Mouse (Mus musculus): ENCODE data around the gene Dbf4. TPM values are rescaled to one million over a fixed set of nuclear protein-coding genes. Genes with fewer than 3 reads are reported as not detected.

Dbf4 gene
- polyA plus RNA-seq (2012; rRNA removed) = 15.8 and 16.9 TPM in 2 replicates

GRCm38 (mm10) chr5:8422157-8422931 is at the start of gene Dbf4, which contains the start of gene Slc25a40:
Dbf4 (minus strand) TSS chr5:8422716.
Slc25a40 (plus strand) TSS chr5:8422850.
- H3K4me1 ChIP-seq (ENCODE audit: control insufficient read depth, insufficient read depth, low read length) = peaks cover 2% of the 10 kb centered on the region
- peak within 1 kb of the TSS; percentile 100 for H3K4me3 ChIP-seq (ENCODE audit: control insufficient read depth, low read depth, low read length)
- TF ChIP-seq POLR2A (IDR thresholded peaks at IDR 0.05; ENCODE audit: control insufficient read depth, low read depth, low read length) (peak; percentile 78), CTCF (IDR thresholded peaks at IDR 0.05; ENCODE audit: control insufficient read depth, insufficient read depth, insufficient replicate concordance, low read depth, low read length) (no peak)
- peak within 1 kb of the TSS; percentile 94 for H3K27ac ChIP-seq (ENCODE audit: control insufficient read depth, insufficient read depth, low read depth, low read length)
- H3K36me3 ChIP-seq (ENCODE audit: control insufficient read depth, insufficient read depth, low read length) = no peaks in the 10 kb centered on the region
- H3K27me3 ChIP-seq (ENCODE audit: control insufficient read depth, insufficient read depth, low read length) = no peaks in the 10 kb centered on the region

GRCm38 (mm10) chr5:8456561-8456960 is 34.0 kb upstream of the Dbf4 start:
- Histone ChIP-seq H3K27me3 (ENCODE audit: control insufficient read depth, insufficient read depth, low read length) (no peaks in the 10 kb centered on the region), H3K4me3 (ENCODE audit: control insufficient read depth, low read depth, low read length) (no peak overlapping the region), H3K36me3 (ENCODE audit: control insufficient read depth, insufficient read depth, low read length) (no peaks in the 10 kb centered on the region; the same call in 1 of the 2 replicates), H3K27ac (ENCODE audit: control insufficient read depth, insufficient read depth, low read depth, low read length) (no peak overlapping the region), H3K4me1 (ENCODE audit: control insufficient read depth, insufficient read depth, low read length) (no peaks in the 10 kb centered on the region)
- no peak for TF ChIP-seq POLR2A (IDR thresholded peaks at IDR 0.05; ENCODE audit: control insufficient read depth, low read depth, low read length)
- TF ChIP-seq CTCF (IDR thresholded peaks at IDR 0.05; ENCODE audit: control insufficient read depth, insufficient read depth, insufficient replicate concordance, low read depth, low read length) = no peak

DNA sequence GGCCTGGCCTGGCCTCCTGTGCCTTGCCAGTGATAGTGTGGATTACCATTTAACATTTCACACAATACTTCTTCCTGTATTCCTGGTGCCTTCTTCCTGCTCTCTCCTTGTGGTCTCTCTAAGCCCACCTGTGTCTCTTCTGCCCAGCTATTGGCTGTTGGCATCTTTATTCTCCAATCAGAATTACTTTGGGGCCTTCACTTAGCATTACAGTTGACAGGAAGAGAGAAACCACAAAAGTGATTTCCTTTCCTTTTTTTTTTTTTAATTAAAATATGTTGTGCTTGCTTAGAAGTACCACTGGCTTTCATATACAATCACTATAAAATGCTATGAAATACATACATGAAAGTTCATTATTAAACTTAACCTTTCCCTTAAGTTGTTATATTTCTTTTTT is 33.0 kb upstream of the Dbf4 start:
- no peaks in the 10 kb centered on the region for H3K27me3 ChIP-seq (ENCODE audit: control insufficient read depth, insufficient read depth, low read length)
- no peak overlapping the region for H3K27ac ChIP-seq (ENCODE audit: control insufficient read depth, insufficient read depth, low read depth, low read length)
- no peak overlapping the region for H3K4me3 ChIP-seq (ENCODE audit: control insufficient read depth, low read depth, low read length)
- H3K4me1 ChIP-seq (ENCODE audit: control insufficient read depth, insufficient read depth, low read length) = no peaks in the 10 kb centered on the region
- no peaks in the 10 kb centered on the region; the same call in 1 of the 2 replicates for H3K36me3 ChIP-seq (ENCODE audit: control insufficient read depth, insufficient read depth, low read length)
- no peak for TF ChIP-seq CTCF (IDR thresholded peaks at IDR 0.05; ENCODE audit: control insufficient read depth, insufficient read depth, insufficient replicate concordance, low read depth, low read length)
- TF ChIP-seq POLR2A (IDR thresholded peaks at IDR 0.05; ENCODE audit: control insufficient read depth, low read depth, low read length) = no peak

DNA sequence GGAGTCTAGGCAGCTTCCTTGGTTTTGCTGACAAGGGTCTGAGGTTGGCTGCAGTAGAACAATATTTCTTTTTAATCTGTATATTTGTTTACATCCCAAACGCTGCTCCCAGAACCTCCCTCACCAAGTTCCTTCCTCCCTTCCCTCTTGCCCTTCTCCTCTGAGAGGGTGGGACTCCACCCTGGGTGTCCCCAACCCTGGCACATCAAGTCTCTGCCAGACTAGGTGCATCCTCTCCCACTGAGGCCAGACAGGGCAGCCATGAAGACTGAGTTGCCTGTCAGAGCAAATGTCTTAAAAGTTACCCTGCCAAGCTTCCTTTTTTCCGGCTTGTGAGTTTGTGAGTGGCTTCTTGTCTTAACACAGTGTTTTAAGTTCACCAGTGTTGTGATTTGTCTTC is 16.6 kb upstream of the Dbf4 start:
- H3K4me3 ChIP-seq (ENCODE audit: control insufficient read depth, low read depth, low read length) = no peak overlapping the region
- no peak overlapping the region for H3K27ac ChIP-seq (ENCODE audit: control insufficient read depth, insufficient read depth, low read depth, low read length)
- no peaks in the 10 kb centered on the region for H3K36me3 ChIP-seq (ENCODE audit: control insufficient read depth, insufficient read depth, low read length)
- no peaks in the 10 kb centered on the region for H3K27me3 ChIP-seq (ENCODE audit: control insufficient read depth, insufficient read depth, low read length)
- H3K4me1 ChIP-seq (ENCODE audit: control insufficient read depth, insufficient read depth, low read length) = no peaks in the 10 kb centered on the region
- TF ChIP-seq CTCF (IDR thresholded peaks at IDR 0.05; ENCODE audit: control insufficient read depth, insufficient read depth, insufficient replicate concordance, low read depth, low read length) = no peak
- no peak for TF ChIP-seq POLR2A (IDR thresholded peaks at IDR 0.05; ENCODE audit: control insufficient read depth, low read depth, low read length)

- TF ChIP-seq CTCF (IDR thresholded peaks at IDR 0.05; ENCODE audit: control insufficient read depth, insufficient read depth, insufficient replicate concordance, low read depth, low read length) = no peak
- no peak for TF ChIP-seq POLR2A (IDR thresholded peaks at IDR 0.05; ENCODE audit: control insufficient read depth, low read depth, low read length)
- Histone ChIP-seq H3K4me3 (ENCODE audit: control insufficient read depth, low read depth, low read length) (no peak overlapping the region), H3K27me3 (ENCODE audit: control insufficient read depth, insufficient read depth, low read length) (no peaks in the 10 kb centered on the region), H3K27ac (ENCODE audit: control insufficient read depth, insufficient read depth, low read depth, low read length) (no peak overlapping the region), H3K4me1 (ENCODE audit: control insufficient read depth, insufficient read depth, low read length) (no peaks in the 10 kb centered on the region), H3K36me3 (ENCODE audit: control insufficient read depth, insufficient read depth, low read length) (no peaks in the 10 kb centered on the region)
These were observed 15.1 kb upstream of the Dbf4 start for GRCm38 (mm10) chr5:8437481-8438156.

- Histone ChIP-seq H3K4me1 (ENCODE audit: control insufficient read depth, insufficient read depth, low read length) (peaks cover 2% of the 10 kb centered on the region), H3K36me3 (ENCODE audit: control insufficient read depth, insufficient read depth, low read length) (no peaks in the 10 kb centered on the region), H3K27me3 (ENCODE audit: control insufficient read depth, insufficient read depth, low read length) (no peaks in the 10 kb centered on the region), H3K27ac (ENCODE audit: control insufficient read depth, insufficient read depth, low read depth, low read length) (no peak overlapping the region), H3K4me3 (ENCODE audit: control insufficient read depth, low read depth, low read length) (no peak overlapping the region)
- no peak for TF ChIP-seq CTCF (IDR thresholded peaks at IDR 0.05; ENCODE audit: control insufficient read depth, insufficient read depth, insufficient replicate concordance, low read depth, low read length)
- TF ChIP-seq POLR2A (IDR thresholded peaks at IDR 0.05; ENCODE audit: control insufficient read depth, low read depth, low read length) = no peak
These were observed 3.4 kb upstream of the Dbf4 start for GRCm38 (mm10) chr5:8425899-8426298.

DNA sequence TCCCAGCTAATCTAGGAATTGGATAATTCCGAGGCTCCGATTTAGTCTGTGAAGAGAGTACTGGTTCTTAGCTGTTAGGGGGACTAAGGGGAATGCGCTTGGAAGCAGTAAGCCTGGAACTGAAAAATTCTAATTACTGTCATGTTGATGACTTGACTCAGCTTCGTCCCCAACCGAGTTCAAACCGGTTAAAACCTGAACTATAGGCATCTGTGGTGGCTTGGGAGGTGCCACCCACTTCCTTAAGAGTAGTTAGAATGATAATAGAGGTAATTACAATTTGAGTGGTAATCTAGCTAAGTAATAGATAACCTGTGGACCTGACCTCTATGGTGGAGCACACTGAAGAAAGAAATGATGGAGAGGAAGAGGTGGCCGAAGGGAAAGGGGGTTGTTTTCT is 1.6 kb upstream of the Dbf4 start:
- Histone ChIP-seq H3K27ac (ENCODE audit: control insufficient read depth, insufficient read depth, low read depth, low read length) (no peak overlapping the region), H3K4me3 (ENCODE audit: control insufficient read depth, low read depth, low read length) (no peak overlapping the region), H3K4me1 (ENCODE audit: control insufficient read depth, insufficient read depth, low read length) (peaks cover 2% of the 10 kb centered on the region), H3K27me3 (ENCODE audit: control insufficient read depth, insufficient read depth, low read length) (no peaks in the 10 kb centered on the region), H3K36me3 (ENCODE audit: control insufficient read depth, insufficient read depth, low read length) (no peaks in the 10 kb centered on the region)
- TF ChIP-seq POLR2A (IDR thresholded peaks at IDR 0.05; ENCODE audit: control insufficient read depth, low read depth, low read length) (no peak), CTCF (IDR thresholded peaks at IDR 0.05; ENCODE audit: control insufficient read depth, insufficient read depth, insufficient replicate concordance, low read depth, low read length) (no peak)

Measured in testis, adult 2 months (tissue).